Mouse (Mus musculus) C2C12 (cell line): ENCODE measurements around the gene Otop1.

ENCODE experiments used
- CEBPB ChIP-seq: IDR thresholded peaks from one replicate; pipeline ENCODE4 v1.6.1; 2011; ENCODE audit warnings: low read depth, mild to moderate bottlenecking, control low read depth, moderate library complexity
- CTCF ChIP-seq: IDR thresholded peaks from one replicate; pipeline ENCODE4 v1.5.1; 2011; ENCODE audit not compliant: control insufficient read depth, insufficient read depth, insufficient read length
- FOSL1 ChIP-seq: IDR thresholded peaks from one replicate; pipeline ENCODE4 v1.8.0; 2011; ENCODE audit warnings: mild to moderate bottlenecking, low read length; ENCODE audit not compliant: poor library complexity, insufficient read depth, severe bottlenecking
- MAX ChIP-seq: IDR thresholded peaks from one replicate; pipeline ENCODE4 v1.6.1; 2011; ENCODE audit warnings: mild to moderate bottlenecking, control low read depth
- MYOD1 ChIP-seq: IDR thresholded peaks from one replicate; pipeline ENCODE4 v1.6.1; 2011; ENCODE audit warnings: low read depth; ENCODE audit not compliant: control insufficient read depth, insufficient read length
- MYOG ChIP-seq: IDR thresholded peaks from one replicate; pipeline ENCODE4 v1.6.1; 2011; ENCODE audit not compliant: control insufficient read depth, insufficient read length; ENCODE audit errors: extremely low read depth
- USF1 ChIP-seq: IDR thresholded peaks from one replicate; pipeline ENCODE4 v1.6.1; 2011; ENCODE audit warnings: low read depth, mild to moderate bottlenecking, control low read depth, moderate library complexity

DNA sequence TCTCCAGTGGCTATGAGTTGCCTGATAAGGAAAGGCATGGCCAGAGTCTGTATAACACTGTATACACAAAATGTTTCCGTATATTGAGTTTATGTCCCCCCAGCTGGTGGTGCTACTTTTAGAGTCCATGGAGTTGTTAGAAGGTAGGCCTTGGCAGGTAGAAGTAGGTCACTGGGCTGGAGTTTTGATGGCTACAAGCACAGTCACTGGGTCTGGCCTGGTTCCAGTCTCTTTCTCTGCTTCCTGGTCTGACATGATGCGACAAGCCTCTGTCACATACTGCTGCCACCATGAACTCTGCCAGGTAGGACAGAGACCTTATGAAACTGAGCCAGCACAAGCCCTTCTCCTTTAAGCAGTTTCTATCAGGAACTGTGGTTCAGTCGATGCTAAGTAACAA is 12.7 kb downstream of the Otop1 start:
- TF ChIP-seq CTCF (no peak), FOSL1 (no peak), MAX (no peak), CEBPB (no peak), USF1 (no peak), MYOD1 (no peak), MYOG (no peak)
